In genomic region chr10:79877757-79878156, GRCm38 (mm10) we compare ENCODE assay signal across 12 mouse cellular contexts. TPM values are rescaled to one million over a fixed set of nuclear protein-coding genes. Genes with fewer than 3 reads are reported as not detected.
DNase-seq lines count a peak whose midpoint lies in the region; TF ChIP-seq lines count a peak whose summit lies in the region.
"Had no signal": no experiment of that assay in that cellular context is flagged by ENCODE, and none has a peak within 500 bp of the region (broad histone marks: within the 10 kb centered on the region; RNA-seq: fewer than 3 reads in every experiment).

No protein-coding gene starts in this region.

- DNase-seq in heart, adult 2 months: peak; percentile 61 to 74
- DNase-seq in heart, embryonic 10.5 days (ENCODE audit: low spot score): no peak
- peak; percentile 64 for DNase-seq in gastrocnemius, postnatal 14 days
- DNase-seq in kidney, postnatal 36 days: peak; percentile 76 to 80
- DNase-seq in cerebellum, adult 11 months: no peak
- no peak for DNase-seq in retina, postnatal 1 day
- DNase-seq in yolk sac, embryonic 10.5 days (ENCODE audit: low spot score): no peak
- DNase-seq: adrenal gland, postnatal 25 days had no signal

- peaks cover 4% of the 10 kb centered on the region; the same call in 1 of the 2 replicates for H3K27me3 ChIP-seq in heart, adult 2 months (ENCODE audit: control insufficient read depth, insufficient read depth, low read length)
- peaks cover 38% of the 10 kb centered on the region for H3K27me3 ChIP-seq in heart, embryonic 10.5 days (ENCODE audit: insufficient read depth, poor library complexity, severe bottlenecking)
- peaks cover 25% of the 10 kb centered on the region for H3K27me3 ChIP-seq in megakaryocyte, embryonic 14.5 days (replicated peaks)

- TF ChIP-seq EP300 in heart, adult 2 months (IDR thresholded peaks at IDR 0.05; ENCODE audit: insufficient read depth, low read depth, low read length): 0 out of 2 replicates have a peak, but pooled peaks have one; percentile 39

- H3K4me1 ChIP-seq in heart, adult 2 months (ENCODE audit: control insufficient read depth, insufficient read depth, low read length): peaks cover 7% of the 10 kb centered on the region
- peaks cover 67% of the 10 kb centered on the region for H3K4me1 ChIP-seq in heart, embryonic 10.5 days
- peaks cover 92% of the 10 kb centered on the region for H3K4me1 ChIP-seq in megakaryocyte, embryonic 14.5 days

- TF ChIP-seq CTCF in heart, adult 2 months (IDR thresholded peaks at IDR 0.05): no peak

- H3K9ac ChIP-seq in heart, adult 2 months (ENCODE audit: low read depth, low read length): no peak overlapping the region
- H3K9ac ChIP-seq: embryonic facial prominence, embryonic 12.5 days had no signal

- intact Hi-C loops in heart, adult 2 months (cut with DNase I): no loop called here
- intact Hi-C loops in gastrocnemius, postnatal 14 days (cut with DNase I; ENCODE audit: low total_unique reads): no loop called here

- H3K9me3 ChIP-seq in heart, embryonic 10.5 days: no peaks in the 10 kb centered on the region
- H3K9me3 ChIP-seq in megakaryocyte, embryonic 14.5 days: no peaks in the 10 kb centered on the region
- H3K9me3 ChIP-seq: embryonic facial prominence, embryonic 12.5 days; midbrain, embryonic 10.5 days had no signal

- no peaks in the 10 kb centered on the region for H3K79me2 ChIP-seq in heart, adult 2 months (replicated peaks; ENCODE audit: control insufficient read depth, insufficient read depth, low read length)

- no peak overlapping the region for H3K4me3 ChIP-seq in heart, adult 2 months
- no peak overlapping the region for H3K4me3 ChIP-seq in heart, embryonic 10.5 days
- H3K4me3 ChIP-seq in megakaryocyte, embryonic 14.5 days (replicated peaks): peak overlapping the region; percentile 83
- H3K4me3 ChIP-seq: embryonic facial prominence, embryonic 12.5 days; midbrain, embryonic 10.5 days had no signal

- no peaks in the 10 kb centered on the region for H3K36me3 ChIP-seq in heart, adult 2 months (ENCODE audit: control insufficient read depth, insufficient read depth, low read length)
- no peaks in the 10 kb centered on the region for H3K36me3 ChIP-seq in heart, embryonic 10.5 days
- no peaks in the 10 kb centered on the region for H3K36me3 ChIP-seq in megakaryocyte, embryonic 14.5 days (replicated peaks; ENCODE audit: low read length)
- H3K36me3 ChIP-seq: embryonic facial prominence, embryonic 12.5 days had no signal

- no peak for TF ChIP-seq POLR2A in heart, adult 2 months (IDR thresholded peaks at IDR 0.05; ENCODE audit: insufficient read depth, low read depth, low read length)

- H3K27ac ChIP-seq in heart, adult 2 months: peak overlapping the region; percentile 26; the same call in 1 of the 2 replicates
- no peak overlapping the region for H3K27ac ChIP-seq in heart, embryonic 10.5 days
- H3K27ac ChIP-seq: embryonic facial prominence, embryonic 12.5 days; midbrain, embryonic 10.5 days had no signal

- WGBS in heart, adult 2 months: 32% methylated on average over 12 of the region's 12 CpGs
- 59% methylated on average over 12 of the region's 12 CpGs for WGBS in heart, embryonic 10.5 days

RNA-seq across cellular contexts. Expression of gene Plppr3, which starts 3.3 kb away (rescaled TPM):
- under 1 TPM; 0.20 to 0.31 TPM for total RNA-seq in heart, adult 2 months (2021)
- polyA plus RNA-seq in heart, adult 2 months (2012; rRNA removed): 0.50 and 0.80 TPM in 2 replicates
- 16.2 and 36.9 TPM in 2 replicates for polyA plus RNA-seq in heart, embryonic 10.5 days (2016; fragmentation: Nextera tagmentation; extraction: Ambion mirVana)
- under 1 TPM; 0.09 to 0.29 TPM for total RNA-seq in gastrocnemius, postnatal 14 days (2021)
- 0.80 and 16.9 TPM in 2 replicates for polyA plus RNA-seq in megakaryocyte, embryonic 14.5 days (2012; ENCODE audit: insufficient read depth, low replicate concordance)

RNA-seq across cellular contexts. Expression of gene Prtn3, which starts 3.5 kb away (rescaled TPM):
- 1 to 10 TPM in 1 of 2 experiments, under 1 TPM in 1; 0.55 to 1.2 TPM for total RNA-seq in heart, adult 2 months (2021)
- polyA plus RNA-seq in heart, adult 2 months (2012; rRNA removed): 0.84 TPM in 1 of 2 replicates, not detected in the other
- 2.4 and 7.8 TPM in 2 replicates for polyA plus RNA-seq in heart, embryonic 10.5 days (2016; fragmentation: Nextera tagmentation; extraction: Ambion mirVana)
- total RNA-seq in gastrocnemius, postnatal 14 days (2021): not detected
- polyA plus RNA-seq in megakaryocyte, embryonic 14.5 days (2012; ENCODE audit: insufficient read depth, low replicate concordance): 96.7 and 434 TPM in 2 replicates
- total RNA-seq: adrenal gland, postnatal 25 days had no signal

RNA-seq across cellular contexts. Expression of gene Elane, which starts 8.3 kb away (rescaled TPM):
- total RNA-seq in heart, adult 2 months (2021): not detected
- polyA plus RNA-seq in heart, adult 2 months (2012; rRNA removed): 0.23 TPM in 1 of 2 replicates, not detected in the other
- polyA plus RNA-seq in heart, embryonic 10.5 days (2016; fragmentation: Nextera tagmentation; extraction: Ambion mirVana): 0.14 and 0.15 TPM in 2 replicates
- total RNA-seq in gastrocnemius, postnatal 14 days (2021): not detected
- 5.6 and 23.2 TPM in 2 replicates for polyA plus RNA-seq in megakaryocyte, embryonic 14.5 days (2012; ENCODE audit: insufficient read depth, low replicate concordance)
- total RNA-seq: adrenal gland, postnatal 25 days; layer of hippocampus, postnatal 10 days had no signal

RNA-seq across cellular contexts. Expression of gene Cfd, which starts 12.9 kb away (rescaled TPM):
- total RNA-seq in heart, adult 2 months (2021): 10 to 100 TPM; 22.9 to 98.7 TPM
- 85.9 and 490 TPM in 2 replicates for polyA plus RNA-seq in heart, adult 2 months (2012; rRNA removed)
- polyA plus RNA-seq in heart, embryonic 10.5 days (2016; fragmentation: Nextera tagmentation; extraction: Ambion mirVana): not detected in 2 replicates
- 10 to 100 TPM in 1 of 2 experiments, 1 to 10 TPM in 1; 3.6 to 16.6 TPM for total RNA-seq in gastrocnemius, postnatal 14 days (2021)
- not detected in 2 replicates for polyA plus RNA-seq in megakaryocyte, embryonic 14.5 days (2012; ENCODE audit: insufficient read depth, low replicate concordance)
- total RNA-seq: layer of hippocampus, postnatal 10 days had no signal
- polyA plus RNA-seq: embryonic facial prominence, embryonic 12.5 days; midbrain, embryonic 10.5 days had no signal

RNA-seq across cellular contexts. Expression of gene Ptbp1, which starts 23.5 kb away (rescaled TPM):
- total RNA-seq in heart, adult 2 months (2021): 10 to 100 TPM; 43.9 to 51.8 TPM
- polyA plus RNA-seq in heart, adult 2 months (2012; rRNA removed): 47.5 and 52.6 TPM in 2 replicates
- polyA plus RNA-seq in heart, embryonic 10.5 days (2016; fragmentation: Nextera tagmentation; extraction: Ambion mirVana): 174 and 264 TPM in 2 replicates
- 10 to 100 TPM; 40.3 to 48.1 TPM for total RNA-seq in gastrocnemius, postnatal 14 days (2021)
- polyA plus RNA-seq in megakaryocyte, embryonic 14.5 days (2012; ENCODE audit: insufficient read depth, low replicate concordance): 849 and 1,831 TPM in 2 replicates

Comparison
In these comparisons a context has a peak if more than half of its experiments do, and no peak if none do; other contexts are left out.
1. DNase-seq: peak in heart, adult 2 months (2 of 2), gastrocnemius, postnatal 14 days (single experiment) and kidney, postnatal 36 days (2 of 2); none in heart, embryonic 10.5 days (single experiment), cerebellum, adult 11 months (single experiment), retina, postnatal 1 day (single experiment) and yolk sac, embryonic 10.5 days (single experiment).
2. RNA of gene Prtn3, which starts 3.5 kb away (polyA plus RNA-seq): 96.7 to 434 TPM in megakaryocyte, embryonic 14.5 days; 2.4 to 7.8 TPM in heart, embryonic 10.5 days and 0.84 TPM in heart, adult 2 months; every median in the first group is over 10 times any median in the second.